Mouse (Mus musculus) liver, embryonic 14.5 days (tissue): Measurements from ENCODE around the gene March1. TPM values are rescaled to one million over a fixed set of nuclear protein-coding genes. Genes with fewer than 3 reads are reported as not detected.

Experiments
- ATAC-seq: fragments of 200-750 bp; cut with Nextera tagmentation; 2 replicates; pipeline ENCODE4 v1.8.0; 2017; ENCODE audit warnings: moderate number of reproducible peaks, mild to moderate bottlenecking, moderate library complexity; ENCODE audit not compliant: insufficient read depth
- DNase-seq, 3 experiments: peaks; one replicate each; pipeline ENCODE4 v3.0.0-alpha.2; 2012 to 2013; ENCODE audit warnings: low read depth in 3 of 3, low spot score in 3 of 3
- H3K27ac ChIP-seq: fragments of 300-500 bp; sonication (generic); 2 replicates; pipeline ENCODE4 v1.5.1; 2014; ENCODE audit warnings: moderate library complexity, mild to moderate bottlenecking, control low read depth, inconsistent platforms
- H3K27me3 ChIP-seq: fragments of 300-500 bp; sonication (generic); 2 replicates; pipeline ENCODE4 v1.6.1; 2014; ENCODE audit warnings: mild to moderate bottlenecking, low read length, moderate library complexity; ENCODE audit not compliant: control insufficient read depth, insufficient read depth
- H3K36me3 ChIP-seq: fragments of 300-500 bp; sonication (generic); replicated peaks from 2 replicates; pipeline ENCODE4 v1.6.1; 2014; ENCODE audit warnings: low read depth; ENCODE audit not compliant: control insufficient read depth, insufficient read depth
- H3K4me1 ChIP-seq, 2 experiments: fragments of 200-500 bp in 1 of 2; fragments of 300-500 bp in 1 of 2; sonication (generic) in 1 of 2; replicated peaks; 2 replicates each; pipeline ENCODE4 v1.6.1; 2012 to 2014; ENCODE audit warnings: antibody characterized with exemption in 1 of 2, inconsistent platforms in 1 of 2, low read length in 1 of 2; ENCODE audit not compliant: control insufficient read depth in 2 of 2, insufficient read depth in 2 of 2
- H3K4me2 ChIP-seq: fragments of 300-500 bp; sonication (generic); 2 replicates; pipeline ENCODE4 v1.6.1; 2014; ENCODE audit warnings: low read depth, mild to moderate bottlenecking, control low read depth, moderate library complexity
- H3K4me3 ChIP-seq, 2 experiments: fragments of 200-500 bp in 1 of 2; fragments of 300-500 bp in 1 of 2; sonication (generic) in 1 of 2; 2 replicates each; pipeline ENCODE4 v1.5.1; 2012 to 2014; ENCODE audit warnings: low read depth in 2 of 2, low read length in 2 of 2, mild to moderate bottlenecking in 2 of 2, control low read depth in 1 of 2, inconsistent platforms in 1 of 2, moderate library complexity in 1 of 2; ENCODE audit not compliant: insufficient read depth in 1 of 2
- H3K9ac ChIP-seq: fragments of 300-500 bp; sonication (generic); replicated peaks from 2 replicates; pipeline ENCODE4 v1.6.1; 2014; ENCODE audit warnings: mild to moderate bottlenecking, control low read depth, moderate library complexity
- H3K9me3 ChIP-seq: fragments of 300-500 bp; sonication (generic); 2 replicates; pipeline ENCODE4 v1.6.1; 2016; ENCODE audit warnings: low read length, mixed read lengths; ENCODE audit not compliant: control insufficient read depth
- CTCF ChIP-seq: IDR thresholded peaks from 2 replicates; pipeline ENCODE4 v1.5.1; 2016; ENCODE audit warnings: antibody characterized with exemption, low read depth, control low read depth
- EP300 ChIP-seq: IDR thresholded peaks from 2 replicates; pipeline ENCODE4 v1.6.1; 2016; ENCODE audit warnings: antibody characterized with exemption, low read depth
- WGBS: fragments of 180-500 bp; shearing (Covaris S2); extraction: QIAGEN DNeasy Blood & Tissue Kit; methylation state at CpG from one replicate; pipeline ENCODE4 v1.1.7; 2014; ENCODE audit not compliant: insufficient replicate concordance; 5-methylcytosine and 5-hydroxymethylcytosine counted together
- polyA plus RNA-seq, 2 experiments: library from polyadenylated mRNA; depleted of rRNA in 1 of 2; stranded (reverse) in 1 of 2; unstranded in 1 of 2; fragments of >200 nt; fragmentation: Nextera tagmentation in 1 of 2; extraction: Ambion mirVana in 1 of 2; gene quantifications; 2 replicates each; pipeline versions ENCODE4 v1.2.1 to v1.2.3; 2012 to 2014

Gene March1
- polyA plus RNA-seq, 2 experiments, result 0.60 to 0.94 TPM

GRCm38 (mm10) chr8:66445351-66445750 lies 827.7 kb downstream of the March1 start:
- H3K27me3 ChIP-seq, result no peaks in the 10 kb centered on the region
- ATAC-seq (no peak), DNase-seq (no peak)
- no peak for TF ChIP-seq EP300
- no peak for TF ChIP-seq CTCF
- no peaks in the 10 kb centered on the region for H3K9me3 ChIP-seq
- WGBS, result 44% methylated on average over 3 of the region's 3 CpGs
- no peak overlapping the region for H3K27ac ChIP-seq
- 0 out of 4 replicates have a peak, but pooled peaks cover 0 to 1% of the 10 kb centered on the region in 2 experiments for H3K4me1 ChIP-seq
- no peak overlapping the region for H3K4me3 ChIP-seq
- no peak overlapping the region for H3K9ac ChIP-seq
- H3K4me2 ChIP-seq, result no peak overlapping the region
- H3K36me3 ChIP-seq, result no peaks in the 10 kb centered on the region

GRCm38 (mm10) chr8:66450691-66451090 lies 833.0 kb downstream of the March1 start:
- DNase-seq, result no peak
- Histone ChIP-seq H3K27me3 (no peaks in the 10 kb centered on the region), H3K36me3 (no peaks in the 10 kb centered on the region), H3K9ac (no peak overlapping the region), H3K4me2 (no peak overlapping the region), H3K4me3 (no peak overlapping the region), H3K9me3 (no peaks in the 10 kb centered on the region), H3K4me1 (no peaks in the 10 kb centered on the region), H3K27ac (no peak overlapping the region)
- TF ChIP-seq CTCF (peak; percentile 35; the same call in 1 of the 2 replicates), EP300 (no peak)
- no peak for ATAC-seq
- whole genome bisulfite sequencing, result 12% methylated on average over 5 of the region's 5 CpGs

GRCm38 (mm10) chr8:66457057-66457456 lies 839.4 kb downstream of the March1 start:
- Histone ChIP-seq H3K4me3 (no peak overlapping the region), H3K27me3 (no peaks in the 10 kb centered on the region), H3K4me2 (no peak overlapping the region), H3K27ac (no peak overlapping the region), H3K4me1 (no peaks in the 10 kb centered on the region), H3K36me3 (no peaks in the 10 kb centered on the region), H3K9me3 (no peaks in the 10 kb centered on the region), H3K9ac (no peak overlapping the region)
- DNase-seq, result no peak
- ATAC-seq, result no peak
- TF ChIP-seq CTCF (0 out of 2 replicates have a peak, but pooled peaks have one; percentile 10), EP300 (no peak)

GRCm38 (mm10) chr8:66469821-66470220 lies 852.1 kb downstream of the March1 start:
- 42% methylated on average over 3 of the region's 3 CpGs for WGBS
- Histone ChIP-seq H3K27ac (no peak overlapping the region), H3K9ac (no peak overlapping the region), H3K27me3 (no peaks in the 10 kb centered on the region), H3K4me2 (no peak overlapping the region), H3K4me1 (no peaks in the 10 kb centered on the region), H3K9me3 (no peaks in the 10 kb centered on the region), H3K36me3 (no peaks in the 10 kb centered on the region), H3K4me3 (no peak overlapping the region)
- DNase-seq (no peak), ATAC-seq (no peak)
- no peak for TF ChIP-seq EP300
- TF ChIP-seq CTCF, result no peak

GRCm38 (mm10) chr8:66476880-66477279 lies 859.2 kb downstream of the March1 start:
- Histone ChIP-seq H3K4me3 (no peak overlapping the region), H3K4me2 (no peak overlapping the region), H3K4me1 (no peaks in the 10 kb centered on the region), H3K27me3 (no peaks in the 10 kb centered on the region), H3K36me3 (peaks cover 9% of the 10 kb centered on the region), H3K27ac (no peak overlapping the region), H3K9me3 (no peaks in the 10 kb centered on the region), H3K9ac (no peak overlapping the region)
- DNase-seq, result no peak
- TF ChIP-seq CTCF (no peak), EP300 (no peak)
- ATAC-seq, result no peak
- WGBS, result 86% methylated on average over 3 of the region's 3 CpGs
